Mouse (Mus musculus) embryonic stem cell, embryonic (primary cell): ENCODE measurements around the gene Aurkaip1.

Experiments
- CTCF ChIA-PET, 4 experiments: fragments of 300-600 bp in 2 of 4; fragments of 350-600 bp in 2 of 4; sonication (Branson Sonifier 250); formaldehyde crosslinking; loops; one replicate each; lab custom pipeline; 2022; ENCODE audit warnings: inconsistent platforms in 2 of 4; lab: Charles Lee
- POLR2A ChIA-PET, 4 experiments: fragments of 300-600 bp in 2 of 4; fragments of 350-600 bp in 2 of 4; sonication (Branson Sonifier 250); formaldehyde crosslinking; loops; one replicate each; lab custom pipeline; 2022; ENCODE audit warnings: antibody characterized with exemption in 4 of 4, inconsistent platforms in 1 of 4; lab: Charles Lee

Aurkaip1 gene

GRCm38 (mm10) chr4:155839483-155839910, 8.4 kb downstream of the Aurkaip1 start, which contains the start of gene Mxra8:
TSS of gene Mxra8 (plus strand) at chr4:155839680.
- POLR2A ChIA-PET: interaction anchor here (0.7 to 2.1 kb wide), 15 partner anchors 8 to 353 kb away, joined by 3 to 12 read pairs (median 4); partner anchors contain the start of genes Ccnl2 (in 2 of the 4), Aurkaip1 (in 1 of the 4), B3galt6 (in 1 of the 4) and C1qtnf12 (in 1 of the 4)

GRCm38 (mm10) chr4:155840076-155841002, 9.3 kb downstream of the Aurkaip1 start:
- ChIA-PET POLR2A (interaction anchor here (0.6 to 3.4 kb wide), 36 partner anchors 7 to 409 kb away, joined by 3 to 15 read pairs (median 4); partner anchors contain the start of genes Aurkaip1 (in 3 of the 4), Ccnl2 (in 2 of the 4), Cptp (in 2 of the 4) and Ints11 (in 2 of the 4)), CTCF (interaction anchor here in 2 of 4 experiments (0.6 to 1.7 kb wide), 6 partner anchors 8 to 119 kb away, joined by 3 to 8 read pairs (median 4); partner anchors contain the start of genes Acap3 (in 1 of the 2), Aurkaip1 (in 1 of the 2), Cptp (in 1 of the 2) and Ints11 (in 1 of the 2))

More at GRCm38 (mm10) chr4:155839483-155839910, 8.4 kb downstream of the Aurkaip1 start, which contains the start of gene Mxra8:
- CTCF ChIA-PET: interaction anchor here in 1 of 4 experiments (1.2 to 1.7 kb wide), 2 partner anchors 65 to 117 kb away, joined by 3 read pairs; no protein-coding TSS in a partner anchor

- ChIA-PET POLR2A (interaction anchor here (0.6 to 3.4 kb wide), 38 partner anchors 7 to 408 kb away, joined by 3 to 15 read pairs (median 4); partner anchors contain the start of genes Aurkaip1 (in 3 of the 4), Ccnl2 (in 2 of the 4), Cptp (in 2 of the 4) and Ints11 (in 2 of the 4)), CTCF (interaction anchor here in 2 of 4 experiments (0.6 to 1.7 kb wide), 7 partner anchors 7 to 118 kb away, joined by 3 to 8 read pairs (median 4); partner anchors contain the start of genes Acap3 (in 1 of the 2), Aurkaip1 (in 1 of the 2), Cptp (in 1 of the 2) and Ints11 (in 1 of the 2))
Measured at GRCm38 (mm10) chr4:155841003-155841454, 10.0 kb downstream of the Aurkaip1 start.

- ChIA-PET POLR2A (interaction anchor here (0.7 to 3.4 kb wide), 37 partner anchors 8 to 407 kb away, joined by 3 to 15 read pairs (median 4); partner anchors contain the start of genes Aurkaip1 (in 2 of the 4), Ccnl2 (in 2 of the 4), Cptp (in 2 of the 4) and Ints11 (in 2 of the 4)), CTCF (interaction anchor here in 1 of 4 experiments (0.8 to 1.7 kb wide), 6 partner anchors 8 to 117 kb away, joined by 3 to 8 read pairs (median 4); partner anchors contain the start of genes Aurkaip1, Cptp, Ints11 and Mrpl20)
Measured at GRCm38 (mm10) chr4:155841651-155842270, 10.7 kb downstream of the Aurkaip1 start.

GRCm38 (mm10) chr4:155843231-155843630, 12.2 kb downstream of the Aurkaip1 start:
- POLR2A ChIA-PET: interaction anchor here in 2 of 4 experiments (1.0 to 3.4 kb wide), 9 partner anchors 10 to 310 kb away, joined by 3 to 15 read pairs (median 3); partner anchors contain the start of genes Aurkaip1 (in 1 of the 2) and Ccnl2 (in 1 of the 2)
- CTCF ChIA-PET: interaction anchor here in 2 of 4 experiments (1.2 to 2.4 kb wide), 2 partner anchors 9 kb away, joined by 3 to 7 read pairs; no protein-coding TSS in a partner anchor

- CTCF ChIA-PET: interaction anchor here in 3 of 4 experiments (0.6 to 1.1 kb wide), 5 partner anchors 11 to 1546 kb away, joined by 3 to 13 read pairs (median 4); partner anchors contain the start of genes Arhgef16 (in 1 of the 3), Atad3a (in 1 of the 3) and Mrpl20 (in 1 of the 3)
- POLR2A ChIA-PET: interaction anchor here (0.5 to 4.1 kb wide), 14 partner anchors 7 to 318 kb away, joined by 3 to 20 read pairs (median 3); partner anchors contain the start of genes Cptp (in 2 of the 4), Ints11 (in 2 of the 4) and Mxra8 (in 1 of the 4)
Measured at GRCm38 (mm10) chr4:155846871-155847578, 16.0 kb downstream of the Aurkaip1 start, which contains the start of gene Dvl1. TSS of gene Dvl1 (plus strand) at chr4:155847402.

GRCm38 (mm10) chr4:155847591-155848352, 16.7 kb downstream of the Aurkaip1 start:
- POLR2A ChIA-PET: interaction anchor here (0.6 to 4.1 kb wide), 16 partner anchors 8 to 112 kb away, joined by 3 to 20 read pairs (median 3); partner anchors contain the start of genes Cptp (in 2 of the 4), Ints11 (in 2 of the 4), Mxra8 (in 1 of the 4) and Ube2j2 (in 1 of the 4)
- CTCF ChIA-PET: interaction anchor here in 3 of 4 experiments (0.6 to 1.3 kb wide), 7 partner anchors 12 to 431 kb away, joined by 3 to 7 read pairs (median 3); partner anchors contain the start of gene Atad3a (in 1 of the 3)

GRCm38 (mm10) chr4:155848434-155849095, 17.5 kb downstream of the Aurkaip1 start:
- CTCF ChIA-PET: interaction anchor here in 3 of 4 experiments (0.6 to 1.8 kb wide), 7 partner anchors 11 to 432 kb away, joined by 3 to 5 read pairs (median 3); no protein-coding TSS in a partner anchor

GRCm38 (mm10) chr4:155849391-155849790, 18.3 kb downstream of the Aurkaip1 start:
- ChIA-PET CTCF (interaction anchor here in 3 of 4 experiments (0.5 to 1.8 kb wide), 5 partner anchors 10 to 82 kb away, joined by 3 to 5 read pairs (median 3); no protein-coding TSS in a partner anchor), POLR2A (interaction anchor here in 3 of 4 experiments (0.7 to 4.1 kb wide), 9 partner anchors 8 to 45 kb away, joined by 3 to 20 read pairs (median 4); partner anchors contain the start of genes Cptp (in 2 of the 3) and Ints11 (in 2 of the 3))

More at GRCm38 (mm10) chr4:155848434-155849095, 17.5 kb downstream of the Aurkaip1 start:
- POLR2A ChIA-PET: interaction anchor here (0.6 to 4.1 kb wide), 13 partner anchors 9 to 121 kb away, joined by 3 to 20 read pairs (median 3); partner anchors contain the start of genes Cptp (in 2 of the 4), Ints11 (in 2 of the 4), Mxra8 (in 1 of the 4) and Ube2j2 (in 1 of the 4)

- CTCF ChIA-PET: interaction anchor here in 3 of 4 experiments (0.5 to 1.8 kb wide), 4 partner anchors 16 to 66 kb away, joined by 3 to 5 read pairs (median 4); no protein-coding TSS in a partner anchor
Measured at GRCm38 (mm10) chr4:155849792-155850451, 18.9 kb downstream of the Aurkaip1 start.

GRCm38 (mm10) chr4:155851368-155851767, 20.3 kb downstream of the Aurkaip1 start:
- ChIA-PET CTCF (interaction anchor here in 1 of 4 experiments (0.6 kb wide), 1 partner anchor 185 kb away, joined by 3 read pairs; no protein-coding TSS in a partner anchor), POLR2A (interaction anchor here in 1 of 4 experiments (1.0 to 2.7 kb wide), 5 partner anchors 9 to 30 kb away, joined by 3 to 11 read pairs (median 5); partner anchors contain the start of genes Cptp and Ints11)

More at GRCm38 (mm10) chr4:155849792-155850451, 18.9 kb downstream of the Aurkaip1 start:
- POLR2A ChIA-PET: interaction anchor here in 3 of 4 experiments (0.7 to 4.1 kb wide), 12 partner anchors 9 to 187 kb away, joined by 3 to 20 read pairs (median 4); partner anchors contain the start of genes Cptp (in 1 of the 3) and Ints11 (in 1 of the 3)

GRCm38 (mm10) chr4:155851951-155852411, 20.9 kb downstream of the Aurkaip1 start:
- ChIA-PET POLR2A (interaction anchor here in 2 of 4 experiments (1.0 to 2.7 kb wide), 9 partner anchors 10 to 92 kb away, joined by 3 to 11 read pairs (median 4); partner anchors contain the start of genes Cptp (in 2 of the 2), Ints11 (in 2 of the 2), Aurkaip1 (in 1 of the 2) and Ube2j2 (in 1 of the 2)), CTCF (interaction anchor here in 1 of 4 experiments (0.6 kb wide), 1 partner anchor 184 kb away, joined by 3 read pairs; no protein-coding TSS in a partner anchor)

- ChIA-PET POLR2A (interaction anchor here in 1 of 4 experiments (0.6 to 3.9 kb wide), 4 partner anchors 16 to 91 kb away, joined by 3 to 16 read pairs (median 5); partner anchors contain the start of genes Aurkaip1, Cptp, Ints11 and Ube2j2), CTCF (no interaction called here)
Measured at GRCm38 (mm10) chr4:155853421-155853820, 22.3 kb downstream of the Aurkaip1 start.
